Mouse (Mus musculus) erythroblast, embryonic 14.5 days (primary cell): ENCODE data around the gene Arhgef40.

Experiments used
- GATA1 ChIP-seq: IDR thresholded peaks from 2 replicates; pipeline ENCODE4 v1.6.1; 2012; ENCODE audit warnings: low read length, inconsistent platforms, mixed read lengths
- TAL1 ChIP-seq: IDR thresholded peaks from 3 replicates; pipeline ENCODE4 v1.6.1; 2012; ENCODE audit warnings: low read length, inconsistent platforms, mixed read lengths

DNA sequence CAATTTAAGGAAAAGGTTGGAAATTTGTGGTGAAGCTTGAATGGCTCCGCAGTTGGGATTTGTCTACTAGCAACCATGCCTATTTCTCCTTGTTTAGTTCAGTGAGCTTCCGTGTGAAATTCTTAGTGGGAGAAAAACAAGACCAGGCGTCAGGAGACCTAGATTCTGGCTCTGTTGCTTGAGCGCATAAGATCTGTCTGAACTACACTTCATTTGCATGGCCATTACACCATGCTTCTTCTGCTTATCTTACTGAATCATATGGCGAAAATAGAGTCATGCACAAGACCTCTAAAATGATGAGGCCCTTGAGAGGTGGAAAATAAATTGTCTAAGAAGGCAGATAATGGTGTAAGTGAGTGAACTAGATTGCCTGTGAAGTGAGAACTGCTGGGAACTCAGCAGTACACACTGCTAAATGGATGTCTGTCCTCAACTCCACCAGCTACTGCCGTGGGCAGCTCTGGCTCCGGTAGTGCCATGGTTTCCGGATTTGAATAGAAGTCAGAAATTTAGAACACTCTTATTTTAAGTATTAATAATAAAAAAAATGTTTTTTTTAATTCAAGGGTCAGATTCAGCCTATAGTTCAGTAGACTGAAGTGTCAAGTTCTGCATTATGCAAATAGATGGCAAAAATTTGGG, 37.2 kb downstream of the Arhgef40 start:
- TF ChIP-seq GATA1 (no peak), TAL1 (no peak)
